Mouse (Mus musculus) heart, adult 2 months (tissue): ENCODE results near the gene Mapk10. TPM values are rescaled to one million over a fixed set of nuclear protein-coding genes. Genes with fewer than 3 reads are reported as not detected.

Experiments used
- DNase-seq, 2 experiments: peaks; one replicate each; pipeline ENCODE4 v3.0.0; 2021
- H3K27ac ChIP-seq: fragments of 200-600 bp; 2 replicates; pipeline ENCODE4 v1.8.1; 2022
- H3K27me3 ChIP-seq: fragments of 200-500 bp; 2 replicates; pipeline ENCODE4 v1.6.1; 2012; ENCODE audit warnings: mild to moderate bottlenecking, low read length, inconsistent platforms, mixed read lengths; ENCODE audit not compliant: control insufficient read depth, insufficient read depth
- H3K36me3 ChIP-seq: fragments of 200-500 bp; 2 replicates; pipeline ENCODE4 v1.6.1; 2012; ENCODE audit warnings: low read length, inconsistent platforms; ENCODE audit not compliant: control insufficient read depth, insufficient read depth
- H3K4me1 ChIP-seq: fragments of 200-500 bp; 2 replicates; pipeline ENCODE4 v1.6.1; 2011; ENCODE audit warnings: low read length; ENCODE audit not compliant: control insufficient read depth, insufficient read depth
- H3K4me3 ChIP-seq: fragments of 200-600 bp; 2 replicates; pipeline ENCODE4 v1.8.1; 2022
- H3K79me2 ChIP-seq: fragments of 200-500 bp; replicated peaks from 2 replicates; pipeline ENCODE4 v1.6.1; 2012; ENCODE audit warnings: mild to moderate bottlenecking, inconsistent platforms, low read length, moderate library complexity, mixed read lengths; ENCODE audit not compliant: control insufficient read depth, insufficient read depth
- H3K9ac ChIP-seq: fragments of 200-500 bp; 2 replicates; pipeline ENCODE4 v1.6.1; 2012; ENCODE audit warnings: low read depth, mild to moderate bottlenecking, control low read depth, inconsistent platforms, low read length, mixed read lengths
- CTCF ChIP-seq: fragments of 200-600 bp; IDR thresholded peaks from 2 replicates; pipeline ENCODE4 v1.8.1; 2022; ENCODE audit warnings: antibody characterized with exemption, mild to moderate bottlenecking, moderate library complexity
- EP300 ChIP-seq: fragments of 200-500 bp; IDR thresholded peaks from 2 replicates; pipeline ENCODE4 v1.6.1; 2011; ENCODE audit warnings: low read depth, low read length, control low read depth; ENCODE audit not compliant: insufficient read depth
- POLR2A ChIP-seq: fragments of 200-500 bp; IDR thresholded peaks from 2 replicates; pipeline ENCODE4 v1.6.1; 2011; ENCODE audit warnings: mild to moderate bottlenecking, low read depth, low read length, control low read depth; ENCODE audit not compliant: insufficient read depth
- WGBS: fragments of 180-500 bp; shearing (Covaris S2); methylation state at CpG from one replicate; pipeline ENCODE4 v1.1.7; 2018; 5-methylcytosine and 5-hydroxymethylcytosine counted together
- intact Hi-C: fragments of 180-260 bp; cut with DNase I; formaldehyde crosslinking; loops from one replicate; pipeline ENCODE4 v1.15.1; 2025
- polyA plus RNA-seq: library from polyadenylated mRNA; depleted of rRNA; stranded (reverse); fragments of >200 nt; gene quantifications from 2 replicates; pipeline ENCODE4 v1.2.3, GENCODE M21; 2012
- total RNA-seq, 2 experiments: library from RNA; stranded (reverse); gene quantifications; 2 replicates each; pipeline ENCODE4 v1.2.3; 2021

The Mapk10 gene
- total and polyA plus RNA-seq, 3 experiments = 5.8 to 32.0 (median 25.7) TPM

- H3K4me3 ChIP-seq = no peak overlapping the region
- intact Hi-C loops = no loop called here
- TF ChIP-seq POLR2A (no peak), CTCF (no peak), EP300 (no peak)
- 85% methylated on average over 3 of the region's 3 CpGs for WGBS
- no peaks in the 10 kb centered on the region for H3K27me3 ChIP-seq
- no peak overlapping the region for H3K9ac ChIP-seq
- no peaks in the 10 kb centered on the region for H3K36me3 ChIP-seq
- no peaks in the 10 kb centered on the region for H3K4me1 ChIP-seq
- no peak for DNase-seq
- H3K27ac ChIP-seq = no peak overlapping the region
- no peaks in the 10 kb centered on the region for H3K79me2 ChIP-seq
Measured at GRCm38 (mm10) chr5:103164022-103164421, 47.1 kb downstream of the Mapk10 start.

- DNase-seq = no peak
- no peak for TF ChIP-seq EP300
- TF ChIP-seq POLR2A = no peak
- TF ChIP-seq CTCF = no peak
- no peak overlapping the region for H3K27ac ChIP-seq
- no peak overlapping the region for H3K4me3 ChIP-seq
- H3K4me1 ChIP-seq = no peaks in the 10 kb centered on the region
- WGBS = 65% methylated on average over 3 of the region's 3 CpGs
- H3K27me3 ChIP-seq = no peaks in the 10 kb centered on the region
- H3K9ac ChIP-seq = no peak overlapping the region
- intact Hi-C loops = no loop called here
- H3K79me2 ChIP-seq = no peaks in the 10 kb centered on the region
- H3K36me3 ChIP-seq = no peaks in the 10 kb centered on the region
Measured at GRCm38 (mm10) chr5:103161574-103161973, 49.6 kb downstream of the Mapk10 start.

- TF ChIP-seq POLR2A = no peak
- TF ChIP-seq CTCF = no peak
- TF ChIP-seq EP300 = no peak
- Histone ChIP-seq H3K27ac (no peak overlapping the region), H3K4me3 (no peak overlapping the region), H3K79me2 (no peaks in the 10 kb centered on the region), H3K36me3 (no peaks in the 10 kb centered on the region), H3K27me3 (no peaks in the 10 kb centered on the region), H3K9ac (no peak overlapping the region), H3K4me1 (no peaks in the 10 kb centered on the region)
- no peak for DNase-seq
- intact Hi-C loops = no loop called here
- WGBS = 41% methylated on average over 1 of the region's 1 CpGs
Measured at GRCm38 (mm10) chr5:103161196-103161540, 50.0 kb downstream of the Mapk10 start.

GRCm38 (mm10) chr5:103160314-103161195 is 50.6 kb downstream of the Mapk10 start:
- no peak for DNase-seq

GRCm38 (mm10) chr5:103140935-103141334 is 70.2 kb downstream of the Mapk10 start:
- Histone ChIP-seq H3K9ac (no peak overlapping the region), H3K4me3 (no peak overlapping the region), H3K36me3 (no peaks in the 10 kb centered on the region), H3K79me2 (no peaks in the 10 kb centered on the region), H3K27me3 (no peaks in the 10 kb centered on the region), H3K27ac (no peak overlapping the region), H3K4me1 (no peaks in the 10 kb centered on the region)
- TF ChIP-seq CTCF (no peak), EP300 (no peak), POLR2A (no peak)
- intact Hi-C loops = no loop called here
- DNase-seq = no peak
- 59% methylated on average over 5 of the region's 5 CpGs for WGBS

More at GRCm38 (mm10) chr5:103160314-103161195, 50.6 kb downstream of the Mapk10 start:
- Histone ChIP-seq H3K9ac (no peak overlapping the region), H3K27me3 (no peaks in the 10 kb centered on the region), H3K27ac (no peak overlapping the region), H3K79me2 (no peaks in the 10 kb centered on the region), H3K4me3 (no peak overlapping the region), H3K36me3 (no peaks in the 10 kb centered on the region), H3K4me1 (no peaks in the 10 kb centered on the region)
- TF ChIP-seq POLR2A (no peak), CTCF (no peak), EP300 (no peak)
- intact Hi-C loops = no loop called here
- WGBS = 70% methylated on average over 8 of the region's 8 CpGs

GRCm38 (mm10) chr5:103134839-103135238 is 76.3 kb downstream of the Mapk10 start:
- 83% methylated on average over 9 of the region's 9 CpGs for WGBS
- H3K9ac ChIP-seq = no peak overlapping the region
- H3K36me3 ChIP-seq = no peaks in the 10 kb centered on the region
- H3K4me1 ChIP-seq = no peaks in the 10 kb centered on the region
- no peaks in the 10 kb centered on the region for H3K27me3 ChIP-seq
- DNase-seq = peak in 1 of 2 experiments; percentile 3
- no peak overlapping the region for H3K27ac ChIP-seq
- intact Hi-C loops = no loop called here
- TF ChIP-seq CTCF (no peak), EP300 (no peak), POLR2A (no peak)
- H3K4me3 ChIP-seq = no peak overlapping the region
- no peaks in the 10 kb centered on the region for H3K79me2 ChIP-seq

GRCm38 (mm10) chr5:103133626-103134025 is 77.5 kb downstream of the Mapk10 start:
- no peaks in the 10 kb centered on the region for H3K4me1 ChIP-seq
- H3K79me2 ChIP-seq = no peaks in the 10 kb centered on the region
- H3K4me3 ChIP-seq = no peak overlapping the region
- DNase-seq = no peak
- no peaks in the 10 kb centered on the region for H3K27me3 ChIP-seq
- no peak overlapping the region for H3K9ac ChIP-seq
- no peaks in the 10 kb centered on the region for H3K36me3 ChIP-seq
- intact Hi-C loops = no loop called here
- TF ChIP-seq POLR2A (no peak), EP300 (no peak), CTCF (no peak)
- 70% methylated on average over 9 of the region's 9 CpGs for WGBS
- no peak overlapping the region for H3K27ac ChIP-seq
